Mouse (Mus musculus) heart, adult 10 weeks (tissue): ENCODE data around the gene Gm44502. TPM values are rescaled to one million over a fixed set of nuclear protein-coding genes. Genes with fewer than 3 reads are reported as not detected.

Source experiments
- polyA plus RNA-seq: library from polyadenylated mRNA; stranded (reverse); fragments of 350-450 nt; fragmentation: Illumina TruSeq; extraction: RNeasy Lipid Tissue Mini Kit (QIAGEN cat#74804); gene quantifications from one replicate; pipeline ENCODE4 v1.2.3, GENCODE M21; 2014; ENCODE audit warnings: low read depth, low replicate concordance

The Gm44502 gene
- polyA plus RNA-seq = 1.3 TPM

GRCm38 (mm10) chr15:89429352-89430221, at the start of gene Gm44502, which contains the start of the genes C730034F03Rik and Chkb:
Gene Gm44502 (minus strand): TSS chr15:89429696.
Gene C730034F03Rik (plus strand): TSS chr15:89429589.
Gene Chkb (minus strand): TSS chr15:89429908.

GRCm38 (mm10) chr15:89477091-89477491, 47.6 kb upstream of the Gm44502 start, which contains the start of gene Arsa:
Gene Arsa (minus strand): TSS chr15:89477425.

GRCm38 (mm10) chr15:89453865-89454478, 24.5 kb upstream of the Gm44502 start, which contains the start of gene Mapk8ip2:
Gene Mapk8ip2 (plus strand): TSS chr15:89453913.

GRCm38 (mm10) chr15:89425711-89426121, 3.8 kb downstream of the Gm44502 start, which contains the start of gene Cpt1b:
Gene Cpt1b (minus strand): TSS chr15:89425863.

DNA sequence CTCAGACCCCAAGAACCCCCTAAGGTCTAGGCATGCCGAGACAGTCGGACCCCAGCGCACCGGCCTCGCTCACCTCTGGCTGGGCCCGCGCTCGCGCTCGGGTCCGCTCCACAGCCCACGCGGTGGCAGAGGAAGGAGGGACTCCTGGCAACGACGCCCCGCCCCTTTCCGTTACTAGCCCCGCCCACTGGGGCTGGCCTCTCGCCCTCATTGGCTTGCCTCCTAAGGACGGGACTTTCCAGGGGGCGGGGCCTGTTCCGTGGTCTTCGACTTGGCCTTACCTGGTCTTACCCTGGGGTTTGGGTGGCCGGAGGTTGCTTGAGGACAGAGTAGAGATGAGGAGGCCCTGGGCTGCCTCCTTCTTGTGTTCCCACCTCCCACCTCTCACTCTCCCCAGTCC, 19.4 kb downstream of the Gm44502 start, which contains the start of gene Syce3:
Gene Syce3 (minus strand): TSS at position 386 of the 400 bp plus-strand sequence.

DNA sequence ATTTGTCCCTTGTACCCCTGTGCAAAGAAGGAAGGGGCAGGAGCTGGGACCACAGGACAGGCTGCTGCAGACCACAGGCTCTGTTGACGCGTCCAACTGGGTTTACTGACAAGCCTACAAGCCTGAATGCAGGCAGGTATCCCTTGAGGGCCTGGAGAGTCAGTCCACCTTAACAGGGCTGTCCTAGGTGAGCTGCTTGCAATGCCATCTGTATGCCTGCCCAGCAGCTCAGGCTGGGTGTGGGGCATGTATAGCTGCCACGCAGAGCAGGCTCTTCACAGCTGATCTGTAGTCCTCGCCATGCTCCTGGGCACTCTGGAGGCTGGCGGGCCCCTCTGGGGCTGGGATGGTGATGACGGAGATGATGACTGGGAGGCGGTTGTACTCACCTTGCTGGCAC, 44.9 kb downstream of the Gm44502 start, which contains the start of gene Klhdc7b:
Gene Klhdc7b (plus strand): TSS at position 301 of the 400 bp plus-strand sequence.

DNA sequence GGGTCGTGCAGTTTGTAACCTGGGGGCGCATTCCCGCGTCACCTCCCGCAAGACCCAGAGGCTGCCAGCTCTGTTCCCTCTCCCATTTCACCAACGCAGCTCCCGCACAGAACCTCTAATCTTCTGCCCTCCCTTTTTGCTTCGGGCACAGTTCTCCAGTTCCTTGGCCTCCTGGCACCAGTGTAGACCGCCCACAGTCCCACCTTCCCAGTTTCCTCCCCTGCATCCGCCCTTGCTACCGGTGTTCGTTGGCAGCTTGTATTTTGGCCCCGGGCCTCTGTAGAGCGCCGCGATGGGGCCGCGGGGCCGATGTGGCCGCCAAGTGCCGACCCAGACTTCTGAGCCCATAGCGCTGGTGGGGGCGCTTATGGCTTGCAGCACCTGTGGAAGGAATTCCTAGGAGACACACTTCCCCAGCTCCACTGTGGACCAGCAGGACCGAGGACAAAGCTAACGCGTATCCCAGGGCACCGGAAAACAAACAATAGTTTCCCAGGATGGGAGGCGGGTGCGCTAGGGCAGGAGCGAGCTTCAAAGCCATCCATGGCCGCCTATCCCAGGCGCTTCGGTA, 50.6 kb downstream of the Gm44502 start, which contains the start of gene Odf3b:
Gene Odf3b (minus strand): TSS at position 452 of the 571 bp plus-strand sequence.

GRCm38 (mm10) chr15:89376957-89377356, 52.5 kb downstream of the Gm44502 start, which contains the start of gene Tymp:
Gene Tymp (minus strand): TSS chr15:89377039.

GRCm38 (mm10) chr15:89373762-89374248, 55.7 kb downstream of the Gm44502 start, which contains the start of gene Sco2:
Gene Sco2 (minus strand): TSS chr15:89373846.

Other genes with a start within 250 kb of the Gm44502 start
- 81.6 TPM for gene Plxnb2, start 248.9 kb downstream of the Gm44502 start, polyA plus RNA-seq
- gene Dennd6b, start 233.2 kb downstream of the Gm44502 start, polyA plus RNA-seq = 16.5 TPM
- 49.4 TPM for gene Ppp6r2, start 218.1 kb downstream of the Gm44502 start, polyA plus RNA-seq
- gene Sbf1, start 114.4 kb downstream of the Gm44502 start, polyA plus RNA-seq = 45.0 TPM
- gene Adm2, start 107.0 kb downstream of the Gm44502 start, polyA plus RNA-seq = not detected
- gene Miox, start 95.3 kb downstream of the Gm44502 start, polyA plus RNA-seq = not detected
- 25.2 TPM for gene Lmf2, start 74.0 kb downstream of the Gm44502 start, polyA plus RNA-seq
- gene Ncaph2, start 74.0 kb downstream of the Gm44502 start, polyA plus RNA-seq = 46.5 TPM
- 23.0 TPM for gene Sco2, start 55.9 kb downstream of the Gm44502 start, polyA plus RNA-seq
- gene Tymp, start 52.7 kb downstream of the Gm44502 start, polyA plus RNA-seq = 0.86 TPM
- 2.5 TPM for gene Odf3b, start 50.4 kb downstream of the Gm44502 start, polyA plus RNA-seq
- gene Klhdc7b, start 44.8 kb downstream of the Gm44502 start, polyA plus RNA-seq = not detected
- not detected for gene Syce3, start 19.2 kb downstream of the Gm44502 start, polyA plus RNA-seq
- 568 TPM for gene Cpt1b, start 3.8 kb downstream of the Gm44502 start, polyA plus RNA-seq
- gene C730034F03Rik, start 107 bp downstream of the Gm44502 start, polyA plus RNA-seq = 1.8 TPM
- 106 TPM for gene Chkb, start 212 bp upstream of the Gm44502 start, polyA plus RNA-seq
- 0.10 TPM for gene Mapk8ip2, start 24.2 kb upstream of the Gm44502 start, polyA plus RNA-seq
- gene Arsa, start 47.7 kb upstream of the Gm44502 start, polyA plus RNA-seq = 13.2 TPM
- gene Shank3, start 69.9 kb upstream of the Gm44502 start, polyA plus RNA-seq = 24.1 TPM
- gene Acr, start 138.6 kb upstream of the Gm44502 start, polyA plus RNA-seq = not detected
- 6.0 TPM for gene Rabl2, start 162.2 kb upstream of the Gm44502 start, polyA plus RNA-seq